Mouse (Mus musculus) embryo, embryonic 11 days (tissue): Measurements from ENCODE around the gene Tnp1.

Experiments used
- DNase-seq: peaks from one replicate; pipeline ENCODE4 v3.0.0-alpha.2; 2015

Tnp1 gene

GRCm38 (mm10) chr1:73004890-73005289, 10.8 kb downstream of the Tnp1 start:
- DNase-seq = no peak

- no peak for DNase-seq
Observed at GRCm38 (mm10) chr1:73002637-73003036, 13.1 kb downstream of the Tnp1 start.

GRCm38 (mm10) chr1:73001961-73002360, 13.7 kb downstream of the Tnp1 start:
- DNase-seq = no peak

- DNase-seq = no peak
Observed at GRCm38 (mm10) chr1:72994751-72995528, 20.8 kb downstream of the Tnp1 start.

GRCm38 (mm10) chr1:72992944-72993464, 22.7 kb downstream of the Tnp1 start:
- DNase-seq = no peak

- DNase-seq = no peak
Observed at GRCm38 (mm10) chr1:72992209-72992608, 23.5 kb downstream of the Tnp1 start.

GRCm38 (mm10) chr1:72988904-72989303, 26.8 kb downstream of the Tnp1 start:
- DNase-seq = no peak

GRCm38 (mm10) chr1:72986715-72987114, 29.0 kb downstream of the Tnp1 start:
- no peak for DNase-seq

- peak; percentile 32 for DNase-seq
Observed at GRCm38 (mm10) chr1:72978956-72979355, 36.8 kb downstream of the Tnp1 start.

GRCm38 (mm10) chr1:72974226-72974625, 41.5 kb downstream of the Tnp1 start:
- DNase-seq = no peak

GRCm38 (mm10) chr1:72970461-72970860, 45.2 kb downstream of the Tnp1 start:
- DNase-seq = no peak

- peak; percentile 64 for DNase-seq
Observed at GRCm38 (mm10) chr1:72969113-72969812, 46.4 kb downstream of the Tnp1 start.

GRCm38 (mm10) chr1:72966423-72966822, 49.3 kb downstream of the Tnp1 start:
- DNase-seq = no peak
